In genomic region chr2:29253205-29253865, GRCm38 (mm10) we compare ENCODE assay signal across 8 mouse cellular contexts. TPM values are rescaled to one million over a fixed set of nuclear protein-coding genes. Genes with fewer than 3 reads are reported as not detected.
DNase-seq lines count a peak whose midpoint lies in the region; ATAC-seq lines count a peak whose summit lies in the region.

No protein-coding gene starts in this region.

- peaks cover 91% of the 10 kb centered on the region for H3K27me3 ChIP-seq in limb, embryonic 15.5 days
- H3K27me3 ChIP-seq in midbrain, embryonic 16.5 days (ENCODE audit: control insufficient read depth, insufficient read depth, low read depth, low read length) = peaks cover 7% of the 10 kb centered on the region

- H3K9me3 ChIP-seq in limb, embryonic 15.5 days = no peaks in the 10 kb centered on the region
- no peaks in the 10 kb centered on the region for H3K9me3 ChIP-seq in midbrain, embryonic 16.5 days (replicated peaks; ENCODE audit: control insufficient read depth, low read length, poor library complexity, severe bottlenecking)

- peaks cover 38% of the 10 kb centered on the region for H3K4me1 ChIP-seq in limb, embryonic 15.5 days
- H3K4me1 ChIP-seq in midbrain, embryonic 16.5 days (ENCODE audit: control insufficient read depth, insufficient read depth, low read length) = peaks cover 33% of the 10 kb centered on the region

- H3K36me3 ChIP-seq in limb, embryonic 15.5 days = no peaks in the 10 kb centered on the region
- H3K36me3 ChIP-seq in midbrain, embryonic 16.5 days (ENCODE audit: control insufficient read depth, insufficient read depth, low read length) = no peaks in the 10 kb centered on the region

- peak overlapping the region; percentile 60 for H3K4me3 ChIP-seq in limb, embryonic 15.5 days
- peak overlapping the region; percentile 60 for H3K4me3 ChIP-seq in midbrain, embryonic 16.5 days (ENCODE audit: low read depth, low read length)

- no peak overlapping the region for H3K27ac ChIP-seq in limb, embryonic 15.5 days
- H3K27ac ChIP-seq in midbrain, embryonic 16.5 days (ENCODE audit: low read length) = peak overlapping the region; percentile 79

- 0 out of 2 replicates have a peak overlapping the region, but pooled peaks have one; percentile 42 for H3K9ac ChIP-seq in limb, embryonic 15.5 days
- H3K9ac ChIP-seq in midbrain, embryonic 16.5 days (ENCODE audit: low read depth, low read length) = peak overlapping the region; percentile 75

- 4% methylated on average over 21 of the region's 22 CpGs for WGBS in limb, embryonic 15.5 days
- 3% methylated on average over 22 of the region's 22 CpGs for WGBS in midbrain, embryonic 16.5 days

- peak overlapping the region; percentile 99 for H3K4me2 ChIP-seq in limb, embryonic 15.5 days
- H3K4me2 ChIP-seq in midbrain, embryonic 16.5 days (ENCODE audit: low read length) = peak overlapping the region; percentile 98

- intact Hi-C loops in gastrocnemius, postnatal 14 days (cut with DNase I; ENCODE audit: low total_unique reads) = no loop called here
- intact Hi-C loops in gastrocnemius, postnatal 36 days (cut with DNase I) = no loop called here

- peak; percentile 34 for DNase-seq in gastrocnemius, postnatal 14 days
- no peak for DNase-seq in gastrocnemius, postnatal 36 days
- DNase-seq in adrenal gland, postnatal 25 days = peak; percentile 64
- peak; percentile 49 to 61 for DNase-seq in heart, adult 18-20 months
- peak; percentile 28 for DNase-seq in kidney, adult 18-20 months
- peak; percentile 25 for DNase-seq in testis, postnatal 14 days (ENCODE audit: low spot score)

- no peak for ATAC-seq in limb, embryonic 15.5 days (ENCODE audit: insufficient number of reproducible peaks, low FRiP score, low TSS enrichment, low read depth)
- ATAC-seq in midbrain, embryonic 16.5 days = peak; percentile 47

RNA-seq across cellular contexts. Expression of gene Ntng2, which starts 0.5 kb away (rescaled TPM):
- total RNA-seq in gastrocnemius, postnatal 14 days (2021) = 10 to 100 TPM; 24.2 to 28.2 TPM
- total RNA-seq in gastrocnemius, postnatal 36 days (2021) = 10 to 100 TPM; 36.0 to 37.7 TPM
- 43.0 and 54.3 TPM in 2 replicates for total RNA-seq in adrenal gland, postnatal 25 days (2021)
- total RNA-seq in heart, adult 18-20 months (2021) = 10 to 100 TPM; 10.5 to 14.7 TPM
- 0.45 and 0.55 TPM in 2 replicates for polyA plus RNA-seq in limb, embryonic 15.5 days (2015; fragmentation: Nextera tagmentation; extraction: Ambion mirVana)
- 10.6 and 11.0 TPM in 2 replicates for polyA plus RNA-seq in midbrain, embryonic 16.5 days (2015; fragmentation: Nextera tagmentation; extraction: Ambion mirVana)

Comparison
In these comparisons a context has a peak if more than half of its experiments do, and no peak if none do; other contexts are left out.
1. DNase-seq: peak in gastrocnemius, postnatal 14 days (single experiment), adrenal gland, postnatal 25 days (single experiment), heart, adult 18-20 months (2 of 2), kidney, adult 18-20 months (single experiment) and testis, postnatal 14 days (single experiment); none in gastrocnemius, postnatal 36 days (0 of 2).